Mouse (Mus musculus) bone marrow, adult 2 months (tissue): ENCODE measurements around the gene Uba5.

Experiments used
- CTCF ChIP-seq: fragments of 200-500 bp; IDR thresholded peaks from 2 replicates; pipeline ENCODE4 v1.5.1; 2011; ENCODE audit warnings: low read length, control low read depth; ENCODE audit not compliant: control insufficient read depth, insufficient read depth
- POLR2A ChIP-seq: fragments of 200-500 bp; IDR thresholded peaks from 2 replicates; pipeline ENCODE4 v1.6.1; 2011; ENCODE audit warnings: low read depth, mild to moderate bottlenecking, control low read depth, low read length, borderline replicate concordance; ENCODE audit not compliant: control insufficient read depth

GRCm38 (mm10) chr9:104070241-104070640, 7.3 kb upstream of the Uba5 start:
- TF ChIP-seq CTCF = no peak
- no peak for TF ChIP-seq POLR2A
